Mouse (Mus musculus) heart, embryonic 15.5 days (tissue): Measurements from ENCODE around the gene Prkg1. TPM values are rescaled to one million over a fixed set of nuclear protein-coding genes. Genes with fewer than 3 reads are reported as not detected.

Experiments
- ATAC-seq: fragments of 200-750 bp; cut with Nextera tagmentation; replicated peaks from 2 replicates; pipeline ENCODE4 v1.8.0; 2017; ENCODE audit warnings: low read depth, moderate TSS enrichment; ENCODE audit not compliant: insufficient number of reproducible peaks, insufficient read depth, low FRiP score
- H3K27ac ChIP-seq: fragments of 300-500 bp; sonication (generic); 2 replicates; pipeline ENCODE4 v1.5.1; 2015; ENCODE audit warnings: mild to moderate bottlenecking, inconsistent platforms
- H3K27me3 ChIP-seq: fragments of 300-500 bp; sonication (generic); 2 replicates; pipeline ENCODE4 v1.6.1; 2015; ENCODE audit warnings: inconsistent platforms
- H3K36me3 ChIP-seq: fragments of 300-500 bp; sonication (generic); 2 replicates; pipeline ENCODE4 v1.6.1; 2015; ENCODE audit warnings: mild to moderate bottlenecking, inconsistent platforms
- H3K4me1 ChIP-seq: fragments of 300-500 bp; sonication (generic); replicated peaks from 2 replicates; pipeline ENCODE4 v1.6.1; 2015; ENCODE audit warnings: inconsistent platforms
- H3K4me2 ChIP-seq: fragments of 300-500 bp; sonication (generic); 2 replicates; pipeline ENCODE4 v1.6.1; 2015; ENCODE audit warnings: inconsistent platforms, mild to moderate bottlenecking, moderate library complexity
- H3K4me3 ChIP-seq: fragments of 300-500 bp; sonication (generic); 2 replicates; pipeline ENCODE4 v1.5.1; 2015; ENCODE audit warnings: mild to moderate bottlenecking, inconsistent platforms
- H3K9ac ChIP-seq: fragments of 300-500 bp; sonication (generic); 2 replicates; pipeline ENCODE4 v1.6.1; 2015; ENCODE audit warnings: mild to moderate bottlenecking, inconsistent platforms
- H3K9me3 ChIP-seq: fragments of 300-500 bp; sonication (generic); replicated peaks from 2 replicates; pipeline ENCODE4 v1.6.1; 2016; ENCODE audit warnings: inconsistent platforms
- WGBS: fragments of 180-500 bp; shearing (Covaris S2); methylation state at CpG from one replicate; pipeline ENCODE4 v1.1.7; 2015; ENCODE audit warnings: mixed read lengths; 5-methylcytosine and 5-hydroxymethylcytosine counted together
- polyA plus RNA-seq: library from polyadenylated mRNA; unstranded; fragments of >200 nt; fragmentation: Nextera tagmentation; extraction: Ambion mirVana; gene quantifications from 2 replicates; pipeline ENCODE4 v1.2.1, GENCODE M21; 2015

The Prkg1 gene
- polyA plus RNA-seq, 1 experiment from 2014 or later, result 6.0 TPM

- no peak overlapping the region for H3K9ac ChIP-seq
- no peaks in the 10 kb centered on the region for H3K36me3 ChIP-seq
- H3K27me3 ChIP-seq, result no peaks in the 10 kb centered on the region
- no peak for ATAC-seq
- H3K4me3 ChIP-seq, result no peak overlapping the region
- H3K4me2 ChIP-seq, result no peak overlapping the region
- no peaks in the 10 kb centered on the region for H3K4me1 ChIP-seq
- H3K27ac ChIP-seq, result no peak overlapping the region
- WGBS, result 78% methylated on average over 6 of the region's 6 CpGs
- no peaks in the 10 kb centered on the region for H3K9me3 ChIP-seq
Observed at GRCm38 (mm10) chr19:30687942-30688341, 1076.9 kb downstream of the Prkg1 start.

GRCm38 (mm10) chr19:30676308-30676707 is 1088.5 kb downstream of the Prkg1 start:
- Histone ChIP-seq H3K4me2 (no peak overlapping the region), H3K9ac (no peak overlapping the region), H3K4me1 (no peaks in the 10 kb centered on the region), H3K27ac (no peak overlapping the region), H3K9me3 (no peaks in the 10 kb centered on the region), H3K36me3 (no peaks in the 10 kb centered on the region), H3K27me3 (no peaks in the 10 kb centered on the region), H3K4me3 (no peak overlapping the region)
- ATAC-seq, result no peak
- 82% methylated on average over 8 of the region's 8 CpGs for WGBS

- H3K36me3 ChIP-seq, result no peaks in the 10 kb centered on the region
- no peak overlapping the region for H3K4me2 ChIP-seq
- no peaks in the 10 kb centered on the region for H3K27me3 ChIP-seq
- ATAC-seq, result no peak
- WGBS, result 7% methylated on average over 8 of the region's 8 CpGs
- H3K9me3 ChIP-seq, result no peaks in the 10 kb centered on the region
- no peaks in the 10 kb centered on the region for H3K4me1 ChIP-seq
- no peak overlapping the region for H3K27ac ChIP-seq
- H3K4me3 ChIP-seq, result no peak overlapping the region
- no peak overlapping the region for H3K9ac ChIP-seq
Observed at GRCm38 (mm10) chr19:30664269-30664668, 1100.6 kb downstream of the Prkg1 start.

- WGBS, result 55% methylated on average over 5 of the region's 5 CpGs
Observed at GRCm38 (mm10) chr19:30642629-30643170, 1122.1 kb downstream of the Prkg1 start.

GRCm38 (mm10) chr19:30637471-30637870 is 1127.4 kb downstream of the Prkg1 start:
- Histone ChIP-seq H3K27me3 (no peaks in the 10 kb centered on the region), H3K4me1 (no peaks in the 10 kb centered on the region), H3K4me3 (no peak overlapping the region), H3K4me2 (no peak overlapping the region), H3K9ac (no peak overlapping the region), H3K27ac (no peak overlapping the region), H3K36me3 (no peaks in the 10 kb centered on the region), H3K9me3 (no peaks in the 10 kb centered on the region)
- ATAC-seq, result no peak
- 83% methylated on average over 8 of the region's 8 CpGs for WGBS

More at GRCm38 (mm10) chr19:30642629-30643170, 1122.1 kb downstream of the Prkg1 start:
- Histone ChIP-seq H3K9ac (no peak overlapping the region), H3K27ac (no peak overlapping the region), H3K4me1 (no peaks in the 10 kb centered on the region), H3K36me3 (no peaks in the 10 kb centered on the region), H3K4me2 (no peak overlapping the region), H3K27me3 (no peaks in the 10 kb centered on the region), H3K9me3 (no peaks in the 10 kb centered on the region), H3K4me3 (no peak overlapping the region)
- no peak for ATAC-seq

GRCm38 (mm10) chr19:30631051-30631450 is 1133.8 kb downstream of the Prkg1 start:
- no peak overlapping the region for H3K4me2 ChIP-seq
- H3K27ac ChIP-seq, result no peak overlapping the region
- ATAC-seq, result no peak
- H3K9me3 ChIP-seq, result no peaks in the 10 kb centered on the region
- no peak overlapping the region for H3K9ac ChIP-seq
- 47% methylated on average over 3 of the region's 3 CpGs for WGBS
- H3K4me1 ChIP-seq, result peaks cover 1% of the 10 kb centered on the region
- H3K36me3 ChIP-seq, result no peaks in the 10 kb centered on the region
- no peak overlapping the region for H3K4me3 ChIP-seq
- no peaks in the 10 kb centered on the region for H3K27me3 ChIP-seq

GRCm38 (mm10) chr19:30626036-30626435 is 1138.8 kb downstream of the Prkg1 start:
- H3K4me1 ChIP-seq, result peaks cover 23% of the 10 kb centered on the region
- no peaks in the 10 kb centered on the region for H3K9me3 ChIP-seq
- no peak overlapping the region; the same call in 1 of the 2 replicates for H3K27ac ChIP-seq
- WGBS, result 25% methylated on average over 7 of the region's 7 CpGs
- no peaks in the 10 kb centered on the region for H3K36me3 ChIP-seq
- no peaks in the 10 kb centered on the region for H3K27me3 ChIP-seq
- H3K4me3 ChIP-seq, result no peak overlapping the region
- no peak for ATAC-seq
- no peak overlapping the region for H3K4me2 ChIP-seq
- H3K9ac ChIP-seq, result no peak overlapping the region

- peak overlapping the region; percentile 43 for H3K4me2 ChIP-seq
- H3K4me3 ChIP-seq, result no peak overlapping the region
- H3K27ac ChIP-seq, result peak overlapping the region; percentile 36; the same call in 1 of the 2 replicates
- no peaks in the 10 kb centered on the region for H3K36me3 ChIP-seq
- H3K27me3 ChIP-seq, result no peaks in the 10 kb centered on the region
- H3K9ac ChIP-seq, result no peak overlapping the region
- WGBS, result 32% methylated on average over 2 of the region's 2 CpGs
- peaks cover 23% of the 10 kb centered on the region for H3K4me1 ChIP-seq
- ATAC-seq, result no peak; the same call in 1 of the 2 replicates
- no peaks in the 10 kb centered on the region for H3K9me3 ChIP-seq
Observed at GRCm38 (mm10) chr19:30625391-30625790, 1139.4 kb downstream of the Prkg1 start.

- Histone ChIP-seq H3K4me2 (peak overlapping the region; percentile 28; the same call in 1 of the 2 replicates), H3K9me3 (no peaks in the 10 kb centered on the region), H3K9ac (no peak overlapping the region), H3K36me3 (no peaks in the 10 kb centered on the region), H3K4me1 (peaks cover 23% of the 10 kb centered on the region), H3K27me3 (no peaks in the 10 kb centered on the region), H3K27ac (peak overlapping the region; percentile 49; the same call in 1 of the 2 replicates), H3K4me3 (no peak overlapping the region)
- ATAC-seq, result peak; percentile 91
- 28% methylated on average over 7 of the region's 7 CpGs for whole genome bisulfite sequencing
Observed at GRCm38 (mm10) chr19:30623620-30624019, 1141.2 kb downstream of the Prkg1 start.

- H3K9me3 ChIP-seq, result no peaks in the 10 kb centered on the region
- H3K4me1 ChIP-seq, result no peaks in the 10 kb centered on the region
- no peaks in the 10 kb centered on the region for H3K27me3 ChIP-seq
- no peaks in the 10 kb centered on the region for H3K36me3 ChIP-seq
- no peak overlapping the region for H3K4me3 ChIP-seq
- H3K4me2 ChIP-seq, result no peak overlapping the region
- H3K27ac ChIP-seq, result no peak overlapping the region
- no peak overlapping the region for H3K9ac ChIP-seq
- WGBS, result 70% methylated on average over 3 of the region's 3 CpGs
- ATAC-seq, result no peak
Observed at GRCm38 (mm10) chr19:30613150-30613865, 1151.5 kb downstream of the Prkg1 start.

- H3K36me3 ChIP-seq, result no peaks in the 10 kb centered on the region
- no peak for ATAC-seq
- no peaks in the 10 kb centered on the region for H3K4me1 ChIP-seq
- no peak overlapping the region for H3K9ac ChIP-seq
- no peak overlapping the region for H3K27ac ChIP-seq
- WGBS, result 80% methylated on average over 3 of the region's 3 CpGs
- H3K4me2 ChIP-seq, result no peak overlapping the region
- no peak overlapping the region for H3K4me3 ChIP-seq
- no peaks in the 10 kb centered on the region for H3K9me3 ChIP-seq
- H3K27me3 ChIP-seq, result no peaks in the 10 kb centered on the region
Observed at GRCm38 (mm10) chr19:30586366-30586765, 1178.5 kb downstream of the Prkg1 start.

- no peaks in the 10 kb centered on the region for H3K27me3 ChIP-seq
- H3K27ac ChIP-seq, result no peak overlapping the region
- H3K4me3 ChIP-seq, result no peak overlapping the region
- ATAC-seq, result no peak
- no peak overlapping the region for H3K4me2 ChIP-seq
- WGBS, result 75% methylated on average over 6 of the region's 6 CpGs
- H3K9me3 ChIP-seq, result no peaks in the 10 kb centered on the region
- H3K4me1 ChIP-seq, result no peaks in the 10 kb centered on the region
- no peaks in the 10 kb centered on the region for H3K36me3 ChIP-seq
- H3K9ac ChIP-seq, result no peak overlapping the region
Observed at GRCm38 (mm10) chr19:30564516-30564915, 1200.3 kb downstream of the Prkg1 start.
